13 mouse cellular contexts compared by ENCODE assay signal in the genomic region with DNA sequence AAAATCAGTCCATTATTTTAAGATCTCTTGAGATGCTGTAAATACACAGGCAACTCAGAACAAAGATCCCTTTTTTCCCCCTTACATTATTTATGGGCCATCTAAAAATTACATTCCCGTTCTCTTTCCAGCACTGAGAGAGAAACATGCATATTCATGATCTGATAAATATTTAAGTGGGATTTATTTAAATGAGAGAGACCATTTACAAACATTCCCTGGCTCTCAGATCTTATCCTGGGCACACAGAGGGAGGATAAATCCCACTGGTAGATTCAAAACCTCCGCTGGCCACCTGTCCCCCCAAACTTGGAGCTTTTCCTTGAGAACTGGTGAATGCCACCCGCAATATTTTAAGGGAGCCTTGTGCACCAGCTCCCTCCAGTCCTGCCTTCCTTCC.
"Had no signal": no experiment of that assay in that cellular context is flagged by ENCODE, and none has a peak within 500 bp of the region (broad histone marks: within the 10 kb centered on the region; RNA-seq: fewer than 3 reads in every experiment).

No protein-coding gene starts in this region.

- H3K27ac ChIP-seq: limb, embryonic 15.5 days; liver, embryonic 12.5 days; stomach, embryonic 15.5 days had no signal

- DNase-seq: kidney, adult 8-10 months; kidney, postnatal 25 days; layer of hippocampus, adult 9-11 months; layer of hippocampus, postnatal 36 days; lung, embryonic 14.5 days; lung, postnatal 10 days; lung, postnatal 4 days; retina, postnatal 1 day; thymus, postnatal 4 days had no signal

- H3K9me3 ChIP-seq: limb, embryonic 15.5 days; liver, embryonic 12.5 days; stomach, embryonic 15.5 days had no signal

- H3K36me3 ChIP-seq: limb, embryonic 15.5 days; liver, embryonic 12.5 days; stomach, embryonic 15.5 days had no signal

- ATAC-seq: liver, embryonic 12.5 days had no signal

- H3K9ac ChIP-seq: limb, embryonic 15.5 days; liver, embryonic 12.5 days; lung, embryonic 14.5 days; stomach, embryonic 15.5 days had no signal

- H3K4me2 ChIP-seq: limb, embryonic 15.5 days; liver, embryonic 12.5 days; lung, embryonic 14.5 days; stomach, embryonic 15.5 days had no signal

- H3K4me3 ChIP-seq: limb, embryonic 15.5 days; liver, embryonic 12.5 days; myocyte; stomach, embryonic 15.5 days had no signal

- H3K4me1 ChIP-seq: limb, embryonic 15.5 days; liver, embryonic 12.5 days; stomach, embryonic 15.5 days had no signal

- H3K27me3 ChIP-seq: limb, embryonic 15.5 days; liver, embryonic 12.5 days; stomach, embryonic 15.5 days had no signal
